ENCODE assay signal across 9 mouse cellular contexts in the genomic region with DNA sequence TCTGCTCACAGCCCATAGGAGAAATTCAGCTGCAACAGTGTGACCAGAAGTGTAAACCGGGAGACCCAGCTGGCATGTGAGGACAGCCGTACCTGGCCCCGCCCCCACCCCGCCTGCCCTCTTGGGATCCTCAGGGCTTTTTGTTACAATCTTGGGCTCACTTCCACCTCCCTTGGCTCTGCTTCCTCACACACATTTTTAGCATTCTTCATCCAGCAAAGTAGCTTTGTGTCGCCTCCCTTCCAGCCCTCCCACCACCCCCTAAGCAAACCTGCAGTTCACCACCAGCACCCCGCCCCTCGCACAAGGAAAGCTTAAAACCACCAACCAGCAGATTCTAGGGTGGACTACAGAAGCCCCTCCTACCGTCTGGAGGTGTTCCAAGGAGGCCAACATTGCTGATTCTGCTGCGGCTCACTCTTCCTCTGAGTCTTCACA.
DNase-seq lines count a peak whose midpoint lies in the region; ATAC-seq and TF ChIP-seq lines count a peak whose summit lies in the region.
"Had no signal": no experiment of that assay in that cellular context is flagged by ENCODE, and none has a peak within 500 bp of the region (broad histone marks: within the 10 kb centered on the region; RNA-seq: fewer than 3 reads in every experiment).

No protein-coding gene starts in this region.

- H3K9me3 ChIP-seq in heart, embryonic 14.5 days (ENCODE audit: control insufficient read depth, low read length), result no peaks in the 10 kb centered on the region
- H3K9me3 ChIP-seq in embryonic facial prominence, embryonic 11.5 days (replicated peaks; ENCODE audit: control insufficient read depth, low read length), result no peaks in the 10 kb centered on the region
- H3K9me3 ChIP-seq in lung, postnatal 0 days (ENCODE audit: low read length), result no peaks in the 10 kb centered on the region
- H3K9me3 ChIP-seq: liver, embryonic 15.5 days had no signal

- WGBS in heart, embryonic 14.5 days, result 13% methylated on average over 9 of the region's 9 CpGs
- 25% methylated on average over 9 of the region's 9 CpGs for WGBS in embryonic facial prominence, embryonic 11.5 days
- WGBS in lung, postnatal 0 days, result 13% methylated on average over 9 of the region's 9 CpGs

- H3K27ac ChIP-seq in heart, embryonic 14.5 days (replicated peaks in 1 of 2; ENCODE audit: control insufficient read depth in 1 of 2, insufficient read depth in 1 of 2, low read depth in 2 of 2, low read length in 2 of 2), result peak overlapping the region; percentile 22 to 45; a peak in 3 of 4 replicates
- H3K27ac ChIP-seq in embryonic facial prominence, embryonic 11.5 days (replicated peaks; ENCODE audit: low read depth, low read length), result 0 out of 2 replicates have a peak overlapping the region, but pooled peaks have one; percentile 47
- peak overlapping the region; percentile 62 for H3K27ac ChIP-seq in lung, postnatal 0 days (ENCODE audit: low read length)
- H3K27ac ChIP-seq: liver, embryonic 15.5 days had no signal

- DNase-seq in heart, adult 9 months (ENCODE audit: low spot score in 2 of 2), result no peak
- DNase-seq in embryonic facial prominence, embryonic 11.5 days (ENCODE audit: low spot score), result peak; percentile 51
- peak; percentile 52 for DNase-seq in kidney, adult 18-20 months
- DNase-seq in lung, postnatal 0 days (ENCODE audit: low spot score), result peak; percentile 86
- no peak for DNase-seq in layer of hippocampus, adult 11-12 months (ENCODE audit: low spot score)
- DNase-seq in adrenal gland, adult 2 months, result no peak
- DNase-seq in adrenal gland, postnatal 10 days, result no peak

- H3K4me2 ChIP-seq in heart, embryonic 14.5 days (ENCODE audit: low read length), result peak overlapping the region; percentile 50
- H3K4me2 ChIP-seq in embryonic facial prominence, embryonic 11.5 days (ENCODE audit: low read depth, low read length), result no peak overlapping the region
- H3K4me2 ChIP-seq in lung, postnatal 0 days (replicated peaks; ENCODE audit: low read depth, low read length), result peak overlapping the region; percentile 29
- H3K4me2 ChIP-seq: liver, embryonic 15.5 days had no signal

- ATAC-seq in heart, embryonic 14.5 days (ENCODE audit: insufficient number of reproducible peaks, insufficient read depth, low FRiP score, low read depth), result no peak
- peak; percentile 74 for ATAC-seq in embryonic facial prominence, embryonic 11.5 days (replicated peaks; ENCODE audit: insufficient number of reproducible peaks, low FRiP score, low TSS enrichment, low read depth)
- ATAC-seq in lung, postnatal 0 days, result peak; percentile 88

- TF ChIP-seq EP300 in lung, postnatal 0 days (IDR thresholded peaks at IDR 0.05), result peak; percentile 48; the same call in 1 of the 2 replicates

- TF ChIP-seq CTCF in lung, postnatal 0 days (IDR thresholded peaks at IDR 0.05), result no peak

- H3K4me1 ChIP-seq in heart, embryonic 14.5 days (ENCODE audit: control insufficient read depth in 2 of 2, insufficient read depth in 2 of 2, low read length in 2 of 2), result peaks cover 9 to 11% of the 10 kb centered on the region in 2 experiments
- H3K4me1 ChIP-seq in embryonic facial prominence, embryonic 11.5 days (ENCODE audit: control insufficient read depth, insufficient read depth, low read length), result no peaks in the 10 kb centered on the region
- H3K4me1 ChIP-seq in lung, postnatal 0 days (ENCODE audit: insufficient read depth, low read depth, low read length), result no peaks in the 10 kb centered on the region; the same call in 1 of the 2 replicates

- H3K36me3 ChIP-seq in heart, embryonic 14.5 days (ENCODE audit: control insufficient read depth, insufficient read depth, low read length), result no peaks in the 10 kb centered on the region
- H3K36me3 ChIP-seq in embryonic facial prominence, embryonic 11.5 days (replicated peaks; ENCODE audit: control insufficient read depth, insufficient read depth, low read depth, low read length), result no peaks in the 10 kb centered on the region
- H3K36me3 ChIP-seq in lung, postnatal 0 days (ENCODE audit: insufficient read depth, low read length), result no peaks in the 10 kb centered on the region
- H3K36me3 ChIP-seq: liver, embryonic 15.5 days had no signal

- H3K4me3 ChIP-seq in heart, embryonic 14.5 days (ENCODE audit: control insufficient read depth in 1 of 2, insufficient read depth in 1 of 2, low read depth in 1 of 2, low read length in 2 of 2), result no peak overlapping the region
- no peak overlapping the region for H3K4me3 ChIP-seq in embryonic facial prominence, embryonic 11.5 days (ENCODE audit: low read depth, low read length)
- no peak overlapping the region for H3K4me3 ChIP-seq in lung, postnatal 0 days (ENCODE audit: low read depth, low read length)
- H3K4me3 ChIP-seq: liver, embryonic 15.5 days had no signal

- H3K9ac ChIP-seq in heart, embryonic 14.5 days (ENCODE audit: low read length), result no peak overlapping the region
- no peak overlapping the region for H3K9ac ChIP-seq in embryonic facial prominence, embryonic 11.5 days (replicated peaks; ENCODE audit: low read length)
- H3K9ac ChIP-seq in lung, postnatal 0 days (replicated peaks; ENCODE audit: low read depth), result no peak overlapping the region
- H3K9ac ChIP-seq: liver, embryonic 15.5 days had no signal

- H3K27me3 ChIP-seq in heart, embryonic 14.5 days (ENCODE audit: control insufficient read depth, insufficient read depth, low read length), result no peaks in the 10 kb centered on the region
- no peaks in the 10 kb centered on the region for H3K27me3 ChIP-seq in embryonic facial prominence, embryonic 11.5 days (ENCODE audit: control insufficient read depth, insufficient read depth, low read length)
- H3K27me3 ChIP-seq in lung, postnatal 0 days (replicated peaks; ENCODE audit: insufficient read depth, low read length), result no peaks in the 10 kb centered on the region
- H3K27me3 ChIP-seq: liver, embryonic 15.5 days had no signal

Comparison
In these comparisons a context has a peak if more than half of its experiments do, and no peak if none do; other contexts are left out.
1. DNase-seq: peak in embryonic facial prominence, embryonic 11.5 days (single experiment), kidney, adult 18-20 months (single experiment) and lung, postnatal 0 days (single experiment); none in heart, adult 9 months (0 of 2), layer of hippocampus, adult 11-12 months (single experiment), adrenal gland, adult 2 months (single experiment) and adrenal gland, postnatal 10 days (single experiment).
2. Peak in every context shown above with its lines, with median percentiles within 50 percentile points of each other: H3K27ac ChIP-seq.